Mouse (Mus musculus): ENCODE results near the gene Ugt1a7c.

DNA sequence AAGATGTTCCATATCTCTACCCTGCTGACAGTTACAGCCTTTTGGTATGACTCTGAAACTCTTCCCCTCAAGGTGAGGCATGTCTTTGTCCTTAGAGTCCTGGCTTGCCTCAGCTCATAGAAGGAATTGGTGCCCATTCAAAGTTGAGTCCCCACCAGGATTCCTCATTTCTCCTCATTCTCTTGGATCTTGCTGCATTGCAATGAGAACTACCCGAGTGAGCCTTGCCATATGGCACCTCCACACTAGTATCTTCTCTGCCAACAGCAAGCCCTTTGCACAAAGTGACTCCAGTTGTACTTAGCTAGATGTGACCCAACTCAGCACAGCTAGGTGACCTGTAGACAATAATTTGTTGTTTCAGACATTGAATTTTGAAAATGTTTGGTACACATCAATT, 128.7 kb downstream of the Ugt1a7c start:
- no peak for TF ChIP-seq POLR2A (IDR thresholded peaks at IDR 0.05; ENCODE audit: insufficient read depth, low read depth, low read length)
- no peak for TF ChIP-seq CTCF (IDR thresholded peaks at IDR 0.05; ENCODE audit: insufficient read depth, low read depth, low read length)
